Mouse (Mus musculus) ES-CJ7 (cell line): ENCODE results near the gene Abca17.

Experiments used
- DNase-seq: peaks from one replicate; pipeline ENCODE4 v3.0.0; 2011; ENCODE audit warnings: low read depth, low spot score

Abca17 gene

GRCm38 (mm10) chr17:24350926-24351759 is at the start of gene Abca17:
TSS of gene Abca17 (minus strand) at chr17:24351068.
- peak; percentile 16 for DNase-seq

- no peak for DNase-seq
These were observed 43.6 kb upstream of the Abca17 start for GRCm38 (mm10) chr17:24394456-24394855.

GRCm38 (mm10) chr17:24393527-24393926 is 42.7 kb upstream of the Abca17 start:
- DNase-seq: no peak

GRCm38 (mm10) chr17:24391149-24391548 is 40.3 kb upstream of the Abca17 start:
- peak; percentile 43 for DNase-seq

GRCm38 (mm10) chr17:24389865-24390264 is 39.0 kb upstream of the Abca17 start:
- DNase-seq: peak; percentile 66

- DNase-seq: no peak
These were observed 37.8 kb upstream of the Abca17 start for GRCm38 (mm10) chr17:24388711-24389110.

- no peak for DNase-seq
These were observed 32.9 kb upstream of the Abca17 start for GRCm38 (mm10) chr17:24383789-24384188.

- DNase-seq: no peak
These were observed 27.6 kb upstream of the Abca17 start for GRCm38 (mm10) chr17:24378496-24378895.

GRCm38 (mm10) chr17:24375886-24376285 is 25.0 kb upstream of the Abca17 start:
- DNase-seq: no peak

GRCm38 (mm10) chr17:24375094-24375712 is 24.3 kb upstream of the Abca17 start:
- no peak for DNase-seq

- DNase-seq: no peak
These were observed 15.0 kb upstream of the Abca17 start for GRCm38 (mm10) chr17:24365863-24366262.

- DNase-seq: no peak
These were observed 13.6 kb upstream of the Abca17 start for GRCm38 (mm10) chr17:24364461-24364860.

- no peak for DNase-seq
These were observed 11.7 kb upstream of the Abca17 start for GRCm38 (mm10) chr17:24362527-24362926.

- DNase-seq: no peak
These were observed 10.4 kb upstream of the Abca17 start for GRCm38 (mm10) chr17:24361291-24361690.

GRCm38 (mm10) chr17:24360841-24361240 is 10.0 kb upstream of the Abca17 start:
- DNase-seq: no peak

GRCm38 (mm10) chr17:24359903-24360302 is 9.0 kb upstream of the Abca17 start:
- DNase-seq: no peak

GRCm38 (mm10) chr17:24359006-24359405 is 8.1 kb upstream of the Abca17 start:
- DNase-seq: no peak

GRCm38 (mm10) chr17:24355284-24355683 is 4.4 kb upstream of the Abca17 start:
- DNase-seq: no peak

GRCm38 (mm10) chr17:24353960-24354359 is 3.1 kb upstream of the Abca17 start:
- no peak for DNase-seq

- DNase-seq: peak; percentile 51
These were observed 1.7 kb upstream of the Abca17 start for GRCm38 (mm10) chr17:24352370-24353194.

- DNase-seq: peak; percentile 97
These were observed 991 bp upstream of the Abca17 start, which contains the start of gene Abca3 for GRCm38 (mm10) chr17:24351760-24352357. TSS of gene Abca3 (plus strand) at chr17:24351950.

- no peak for DNase-seq
These were observed 1.7 kb downstream of the Abca17 start for GRCm38 (mm10) chr17:24349176-24349575.
